In the genomic region with DNA sequence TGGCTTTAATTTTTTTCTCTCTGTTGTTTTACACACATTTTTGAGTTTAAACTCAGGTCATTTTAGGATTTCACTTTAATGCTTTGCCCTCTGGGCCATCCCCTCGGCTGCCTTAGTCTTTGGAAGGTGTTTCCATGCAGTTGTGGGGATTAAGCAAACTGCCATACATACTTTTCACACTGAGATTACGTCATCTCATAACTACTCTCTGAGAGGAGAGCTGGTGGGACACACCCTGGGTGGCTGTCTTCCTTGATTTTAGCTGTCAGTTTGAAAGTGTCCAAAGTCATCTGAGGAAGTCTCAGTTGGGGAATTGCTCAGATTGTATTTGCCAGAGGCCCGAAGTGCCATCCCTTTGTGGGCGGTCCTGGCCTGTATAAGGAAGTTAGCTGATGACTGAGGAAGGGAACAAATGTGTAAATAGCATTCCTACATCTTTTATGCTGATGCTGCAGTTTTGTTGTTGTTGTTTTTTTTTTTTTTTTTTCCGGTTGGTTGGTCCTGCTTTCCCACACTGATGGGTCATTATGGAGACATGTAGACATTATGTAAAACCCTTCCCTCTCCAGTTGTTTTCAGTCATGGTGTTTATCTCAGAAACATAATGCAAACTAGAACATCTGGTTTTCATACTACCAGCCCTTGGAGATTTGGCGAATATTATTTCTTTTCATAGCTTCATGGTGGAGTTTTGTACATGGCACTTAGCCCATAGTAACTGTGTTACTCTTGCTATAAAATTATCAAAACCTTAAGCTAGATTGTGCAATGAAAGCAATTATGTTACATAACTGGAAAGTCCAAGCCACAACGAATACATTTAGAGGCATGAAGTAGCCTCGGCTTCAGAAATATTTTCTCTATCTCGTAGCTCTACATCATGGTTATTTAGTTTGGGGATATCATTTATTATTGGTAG, we compare ENCODE assay signal across 28 mouse cellular contexts. TPM values are rescaled to one million over a fixed set of nuclear protein-coding genes. Genes with fewer than 3 reads are reported as not detected.
DNase-seq lines count a peak whose midpoint lies in the region; ATAC-seq and TF ChIP-seq lines count a peak whose summit lies in the region.
"Had no signal": no experiment of that assay in that cellular context is flagged by ENCODE, and none has a peak within 500 bp of the region (broad histone marks: within the 10 kb centered on the region; RNA-seq: fewer than 3 reads in every experiment).

No protein-coding gene starts in this region.

- 0 out of 2 replicates have a peak overlapping the region, but pooled peaks have one; percentile 12 for H3K27ac ChIP-seq in gastrocnemius, adult 2 months
- H3K27ac ChIP-seq in ES-E14 (ENCODE audit: insufficient read depth, low read depth, low read length, poor library complexity, severe bottlenecking) = no peak overlapping the region
- H3K27ac ChIP-seq in embryonic facial prominence, embryonic 14.5 days (replicated peaks; ENCODE audit: low read depth, low read length) = no peak overlapping the region
- no peak overlapping the region for H3K27ac ChIP-seq in forebrain, embryonic 13.5 days
- no peak overlapping the region for H3K27ac ChIP-seq in cerebellum, adult 2 months (ENCODE audit: insufficient read depth, low read length)
- H3K27ac ChIP-seq: forebrain, embryonic 12.5 days; heart, adult 2 months; heart, embryonic 10.5 days; heart, embryonic 13.5 days; hindbrain, embryonic 12.5 days; hindbrain, embryonic 15.5 days had no signal

- H3K9ac ChIP-seq in ES-E14 (ENCODE audit: insufficient read depth, low read depth, low read length, poor library complexity, severe bottlenecking) = no peak overlapping the region
- H3K9ac ChIP-seq in embryonic facial prominence, embryonic 14.5 days (ENCODE audit: low read depth, low read length) = no peak overlapping the region
- no peak overlapping the region for H3K9ac ChIP-seq in forebrain, embryonic 13.5 days
- H3K9ac ChIP-seq: forebrain, embryonic 12.5 days; heart, embryonic 13.5 days; hindbrain, embryonic 12.5 days; hindbrain, embryonic 15.5 days had no signal

- TF ChIP-seq CTCF in gastrocnemius, adult 2 months (IDR thresholded peaks at IDR 0.05) = no peak
- TF ChIP-seq CTCF in cerebellum, adult 2 months (IDR thresholded peaks at IDR 0.05; ENCODE audit: borderline replicate concordance, insufficient read depth, low read depth, low read length) = no peak

- intact Hi-C loops in gastrocnemius, adult 2 months (cut with DNase I) = no loop called here

- no peak overlapping the region for H3K4me2 ChIP-seq in embryonic facial prominence, embryonic 14.5 days (ENCODE audit: low read depth, low read length)
- H3K4me2 ChIP-seq in forebrain, embryonic 13.5 days = no peak overlapping the region
- H3K4me2 ChIP-seq: forebrain, embryonic 12.5 days; heart, embryonic 13.5 days; hindbrain, embryonic 12.5 days; hindbrain, embryonic 15.5 days had no signal

- no peak for TF ChIP-seq POLR2A in cerebellum, adult 2 months (IDR thresholded peaks at IDR 0.05; ENCODE audit: borderline replicate concordance, insufficient read depth, low read length)

- H3K36me3 ChIP-seq in ES-E14 (ENCODE audit: control insufficient read depth, insufficient read depth, low read length, poor library complexity, severe bottlenecking) = no peaks in the 10 kb centered on the region
- no peaks in the 10 kb centered on the region for H3K36me3 ChIP-seq in embryonic facial prominence, embryonic 14.5 days (ENCODE audit: control insufficient read depth, insufficient read depth, low read length)
- no peaks in the 10 kb centered on the region for H3K36me3 ChIP-seq in forebrain, embryonic 13.5 days (ENCODE audit: poor library complexity, severe bottlenecking)
- H3K36me3 ChIP-seq: forebrain, embryonic 12.5 days; G1E; heart, embryonic 10.5 days; heart, embryonic 13.5 days; hindbrain, embryonic 12.5 days; hindbrain, embryonic 15.5 days had no signal

- DNase-seq in gastrocnemius, adult 2 months = no peak
- no peak for DNase-seq in gastrocnemius, postnatal 4 days (ENCODE audit: low spot score in 2 of 2)
- DNase-seq in 3T3-L1 (ENCODE audit: low read depth, low spot score) (peak; percentile 36), ES-E14 (ENCODE audit: low read depth, low spot score) (no peak)
- peak; percentile 57 for DNase-seq in embryonic facial prominence, embryonic 14.5 days (ENCODE audit: low spot score)
- DNase-seq in cerebellum, adult 2 months = no peak
- DNase-seq in spleen, adult 18-20 months = no peak
- DNase-seq: adrenal gland, postnatal 10 days; adrenal gland, postnatal 36 days; cerebellum, adult 18-20 months; cerebellum, adult 9-11 months; cerebellum, postnatal 25 days; gastrocnemius, postnatal 14 days; heart, adult 2 months; kidney, adult 2 months had no signal

- H3K4me3 ChIP-seq in gastrocnemius, adult 2 months = no peak overlapping the region
- no peak overlapping the region for H3K4me3 ChIP-seq in ES-E14 (ENCODE audit: insufficient read depth in 1 of 2, low read depth in 1 of 2, low read length in 2 of 2, poor library complexity in 1 of 2, severe bottlenecking in 1 of 2)
- H3K4me3 ChIP-seq in embryonic facial prominence, embryonic 14.5 days (ENCODE audit: low read depth, low read length) = no peak overlapping the region
- no peak overlapping the region for H3K4me3 ChIP-seq in forebrain, embryonic 13.5 days
- H3K4me3 ChIP-seq in cerebellum, adult 2 months (replicated peaks; ENCODE audit: insufficient read depth, low read depth, low read length) = no peak overlapping the region
- H3K4me3 ChIP-seq: erythroblast, embryonic 14.5 days; forebrain, embryonic 12.5 days; heart, adult 2 months; heart, embryonic 10.5 days; heart, embryonic 13.5 days; hindbrain, embryonic 12.5 days; hindbrain, embryonic 15.5 days had no signal

- peak; percentile 18; the same call in 1 of the 2 replicates for ATAC-seq in embryonic facial prominence, embryonic 14.5 days (ENCODE audit: low read depth)
- ATAC-seq in forebrain, embryonic 13.5 days = no peak
- ATAC-seq: activated CD4-positive, CD25-positive, alpha-beta regulatory T cell, adult 4 months; CD4-positive, CD25-positive, alpha-beta regulatory T cell, adult 4 months; forebrain, embryonic 16.5 days; intestine, postnatal 0 days had no signal

- no peaks in the 10 kb centered on the region for H3K4me1 ChIP-seq in ES-E14 (ENCODE audit: control insufficient read depth in 2 of 2, insufficient read depth in 2 of 2, low read length in 2 of 2, poor library complexity in 1 of 2)
- H3K4me1 ChIP-seq in embryonic facial prominence, embryonic 14.5 days (ENCODE audit: control insufficient read depth, insufficient read depth, low read length) = no peaks in the 10 kb centered on the region; the same call in 1 of the 2 replicates
- H3K4me1 ChIP-seq in forebrain, embryonic 13.5 days = no peaks in the 10 kb centered on the region
- no peaks in the 10 kb centered on the region for H3K4me1 ChIP-seq in cerebellum, adult 2 months (ENCODE audit: control insufficient read depth, insufficient read depth, low read length)
- H3K4me1 ChIP-seq: forebrain, embryonic 12.5 days; heart, embryonic 10.5 days; heart, embryonic 13.5 days; hindbrain, embryonic 12.5 days; hindbrain, embryonic 15.5 days had no signal

- in situ Hi-C loops in ES-E14 (cut with MboI; ENCODE audit: low sequenced_read_pairs in 2 of 2, unreplicated experiment in 2 of 2) = no loop called here

- 56% methylated on average over 9 of the region's 9 CpGs for WGBS in embryonic facial prominence, embryonic 14.5 days
- 86% methylated on average over 9 of the region's 9 CpGs for WGBS in forebrain, embryonic 13.5 days
- WGBS in cerebellum, adult 2 months = 86% methylated on average over 9 of the region's 9 CpGs

- H3K9me3 ChIP-seq in ES-E14 (ENCODE audit: control insufficient read depth, insufficient read depth, low read depth, low read length) = no peaks in the 10 kb centered on the region
- no peaks in the 10 kb centered on the region for H3K9me3 ChIP-seq in embryonic facial prominence, embryonic 14.5 days (ENCODE audit: control insufficient read depth, low read length)
- H3K9me3 ChIP-seq in forebrain, embryonic 13.5 days (replicated peaks) = no peaks in the 10 kb centered on the region
- H3K9me3 ChIP-seq: forebrain, embryonic 12.5 days; G1E; heart, embryonic 10.5 days; heart, embryonic 13.5 days; hindbrain, embryonic 12.5 days; hindbrain, embryonic 15.5 days had no signal

- H3K27me3 ChIP-seq in embryonic facial prominence, embryonic 14.5 days (replicated peaks; ENCODE audit: control insufficient read depth, insufficient read depth, low read length) = no peaks in the 10 kb centered on the region
- no peaks in the 10 kb centered on the region for H3K27me3 ChIP-seq in forebrain, embryonic 13.5 days
- H3K27me3 ChIP-seq in cerebellum, adult 2 months (ENCODE audit: control insufficient read depth, insufficient read depth, low read length) = no peaks in the 10 kb centered on the region
- H3K27me3 ChIP-seq: forebrain, embryonic 12.5 days; heart, embryonic 13.5 days; hindbrain, embryonic 12.5 days; hindbrain, embryonic 15.5 days had no signal

TF ChIP-seq in ES-E14, 5 proteins besides CTCF, POLR2A, EP300 and RAD21:
- TF ChIP-seq MAFK (IDR thresholded peaks at IDR 0.05; ENCODE audit: insufficient read depth, low read depth, low read length) (peak; percentile 89), CHD2 (IDR thresholded peaks at IDR 0.05; ENCODE audit: low read depth, low read length) (no peak)
TF ChIP-seq in ES-E14: peak in this region for 1.

RNA-seq across cellular contexts. Expression of a gene that starts 28.0 kb away (rescaled TPM):
- total RNA-seq in gastrocnemius, adult 2 months (2021) = 1 to 10 TPM; 1.3 to 2.1 TPM
- 1 to 10 TPM; 3.1 to 4.5 TPM for total RNA-seq in gastrocnemius, postnatal 4 days (2021)
- 0.40 TPM in 1 of 2 replicates, not detected in the other for total RNA-seq in ES-E14 (2012; rRNA removed)
- 2.5 and 2.8 TPM in 2 replicates for polyA plus RNA-seq in embryonic facial prominence, embryonic 14.5 days (2014; fragmentation: Nextera tagmentation; extraction: Ambion mirVana)
- 0.37 and 0.39 TPM in 2 replicates for polyA plus RNA-seq in forebrain, embryonic 13.5 days (2015; fragmentation: Nextera tagmentation; extraction: Ambion mirVana)
- polyA plus RNA-seq in cerebellum, adult 2 months (2012; rRNA removed) = 1.5 and 2.9 TPM in 2 replicates
- total RNA-seq: common myeloid progenitor, adult 5-6 weeks; G1E had no signal
- polyA plus RNA-seq: activated CD4-positive, CD25-positive, alpha-beta regulatory T cell, adult 4 months; CD4-positive, CD25-positive, alpha-beta regulatory T cell, adult 4 months; erythroblast, embryonic 14.5 days; G1E had no signal

Comparison
In these comparisons a context has a peak if more than half of its experiments do, and no peak if none do; other contexts are left out.
1. DNase-seq: peak in 3T3-L1 (single experiment) and embryonic facial prominence, embryonic 14.5 days (single experiment); none in gastrocnemius, adult 2 months (single experiment), gastrocnemius, postnatal 4 days (0 of 2), ES-E14 (single experiment), cerebellum, adult 2 months (0 of 2) and spleen, adult 18-20 months (0 of 2).